1 mouse cellular context compared by ENCODE assay signal in genomic region chr3:58650328-58650727, GRCm38 (mm10).
TF ChIP-seq lines count a peak whose summit lies in the region.

No protein-coding gene starts in this region.

TF ChIP-seq in MEL, 35 proteins besides CTCF, POLR2A, EP300 and RAD21:
- TF ChIP-seq TCF12 (IDR thresholded peaks at IDR 0.05; ENCODE audit: low read depth, low read length) (peak; percentile 40; the same call in 1 of the 2 replicates), E2F4 (IDR thresholded peaks at IDR 0.05; ENCODE audit: borderline replicate concordance, low read depth, low read length) (no peak), KAT2A (conservative IDR thresholded peaks at IDR 0.05; ENCODE audit: low read depth, low read length) (no peak), NRF1 (IDR thresholded peaks at IDR 0.05; ENCODE audit: insufficient read depth, low read depth, low read length, poor library complexity, severe bottlenecking) (no peak), ETS1 (IDR thresholded peaks at IDR 0.05; ENCODE audit: low read depth, low read length) (no peak), MEF2A (IDR thresholded peaks at IDR 0.05; ENCODE audit: extremely low read depth, insufficient replicate concordance, low read depth, low read length, poor library complexity, severe bottlenecking) (no peak), GATA1 (IDR thresholded peaks at IDR 0.05; ENCODE audit: low read depth, low read length) (peak; percentile 37; the same call in 1 of the 2 replicates), MXI1 (IDR thresholded peaks at IDR 0.05; ENCODE audit: low read depth, low read length) (peak; percentile 62; the same call in 1 of the 2 replicates)
TF ChIP-seq in MEL: peak in this region for 3.
